Mouse (Mus musculus): Measurements from ENCODE around the gene Upk1a. TPM values are rescaled to one million over a fixed set of nuclear protein-coding genes. Genes with fewer than 3 reads are reported as not detected.

The Upk1a gene
- 0.21 and 0.71 TPM in 2 replicates for polyA plus RNA-seq (2012; rRNA removed)

GRCm38 (mm10) chr7:30612654-30613402 lies at the start of gene Upk1a:
Upk1a (minus strand) TSS chr7:30612847.

DNA sequence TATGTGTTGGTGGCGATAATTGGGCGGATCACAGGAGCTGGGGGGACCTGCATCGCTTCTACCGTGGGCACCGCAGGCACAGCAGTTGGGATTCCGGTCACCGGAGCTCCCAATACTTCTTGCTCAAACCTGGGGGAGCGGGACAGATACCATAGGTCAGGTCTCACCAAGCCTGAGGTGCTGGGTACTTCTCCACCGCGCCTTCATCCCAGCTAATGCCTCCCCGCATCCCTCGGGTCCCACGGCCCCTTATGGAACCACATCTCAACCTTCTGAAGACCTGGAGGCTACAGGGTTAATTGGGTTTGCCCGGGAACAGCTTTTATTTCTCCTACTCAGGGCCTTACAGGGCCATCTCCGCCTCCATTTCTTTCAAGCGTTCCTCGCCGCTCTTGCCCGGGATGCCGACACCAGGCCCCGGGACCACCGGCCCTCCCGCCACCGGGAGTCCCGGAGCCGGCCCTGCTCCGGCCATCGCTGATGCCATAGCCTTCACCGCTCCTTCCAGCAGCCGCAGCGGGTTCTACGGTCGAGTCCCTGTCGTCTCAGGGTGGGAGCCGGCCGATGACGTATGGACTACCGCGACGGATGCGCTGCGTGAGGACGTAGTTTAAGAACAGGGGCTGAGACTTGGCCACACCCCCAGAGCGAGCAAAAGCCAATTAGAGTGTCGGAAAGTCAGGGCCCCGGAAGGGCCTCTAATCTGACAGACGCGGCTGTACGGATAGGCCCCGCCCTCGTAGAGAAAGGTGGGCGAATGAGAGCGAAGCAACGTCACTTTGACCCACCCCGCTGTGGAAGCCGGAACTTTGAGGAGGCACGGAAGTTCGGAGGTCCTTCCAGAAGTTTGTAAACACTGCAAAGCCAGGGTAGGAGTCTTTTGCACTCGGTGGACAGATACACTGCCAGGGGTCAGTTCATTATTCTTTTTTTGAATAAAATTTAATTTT lies 37.2 kb upstream of the Upk1a start, which contains the start of gene Rbm42:
Gene Rbm42, minus strand, starts transcription at position 727 of the 950 bp plus-strand sequence.

DNA sequence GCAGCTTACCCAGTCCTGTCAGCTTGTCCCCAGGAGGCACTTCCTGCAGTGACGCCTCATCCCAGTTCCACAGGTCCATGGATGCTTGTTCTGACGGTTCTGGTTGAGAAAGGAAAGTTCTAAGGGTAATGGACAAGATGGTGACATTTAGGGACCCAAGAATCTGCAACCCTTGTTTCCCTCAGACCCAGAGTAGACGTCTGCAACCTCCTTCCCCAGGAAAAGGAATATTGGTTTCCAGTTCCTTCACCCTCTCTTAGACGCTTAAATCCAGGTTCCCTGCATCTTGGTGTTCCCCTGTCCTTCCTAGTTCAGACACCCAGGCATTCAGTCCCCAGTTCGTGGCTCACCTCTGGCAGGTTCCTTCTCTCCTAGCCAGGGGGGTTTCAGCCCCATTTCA lies 23.1 kb upstream of the Upk1a start, which contains the start of gene Etv2:
Gene Etv2, minus strand, starts transcription at position 101 of the 400 bp plus-strand sequence.

DNA sequence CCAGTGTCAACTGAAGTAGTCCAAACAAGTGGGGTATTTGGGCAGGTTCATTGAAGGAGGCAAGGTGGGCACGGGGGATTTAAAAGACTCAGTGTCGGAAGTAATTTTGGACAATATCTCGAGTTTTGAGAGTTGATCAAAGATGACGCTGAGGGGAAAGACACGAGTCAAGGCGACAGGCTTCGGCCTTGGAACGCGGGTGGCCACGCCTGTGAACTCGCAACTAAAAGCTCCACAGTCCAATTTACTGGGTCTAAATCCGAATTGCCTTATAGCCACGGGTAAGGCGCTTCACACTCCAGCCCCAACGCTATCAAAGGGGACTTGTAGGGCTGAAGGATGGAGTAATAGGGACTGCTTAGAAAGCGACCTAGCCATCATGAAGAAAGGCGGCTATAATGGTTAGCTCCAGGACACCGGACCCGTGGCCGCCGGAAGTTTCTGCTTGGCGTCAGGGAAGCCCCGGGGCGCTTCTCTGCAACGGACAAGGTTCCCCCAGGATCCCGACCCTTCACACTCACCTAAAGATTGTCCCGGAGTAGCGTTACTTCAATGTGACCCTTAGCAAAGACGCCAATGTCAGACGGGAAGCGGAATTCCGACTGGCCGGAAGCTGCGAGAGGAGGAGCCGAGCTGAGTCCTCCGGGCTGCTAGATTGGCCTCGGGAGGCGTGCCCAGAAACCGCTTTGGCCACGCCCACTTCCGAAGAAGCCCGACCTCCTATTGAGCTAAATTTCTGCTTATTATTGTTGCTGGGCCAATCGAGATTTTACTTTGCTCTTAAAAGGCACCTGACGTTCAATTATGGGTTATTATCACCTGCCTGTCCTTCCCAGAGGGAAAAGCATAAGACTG lies 13.1 kb upstream of the Upk1a start, which contains the start of gene Cox6b1:
Gene Cox6b1, minus strand, starts transcription at position 622 of the 855 bp plus-strand sequence.

DNA sequence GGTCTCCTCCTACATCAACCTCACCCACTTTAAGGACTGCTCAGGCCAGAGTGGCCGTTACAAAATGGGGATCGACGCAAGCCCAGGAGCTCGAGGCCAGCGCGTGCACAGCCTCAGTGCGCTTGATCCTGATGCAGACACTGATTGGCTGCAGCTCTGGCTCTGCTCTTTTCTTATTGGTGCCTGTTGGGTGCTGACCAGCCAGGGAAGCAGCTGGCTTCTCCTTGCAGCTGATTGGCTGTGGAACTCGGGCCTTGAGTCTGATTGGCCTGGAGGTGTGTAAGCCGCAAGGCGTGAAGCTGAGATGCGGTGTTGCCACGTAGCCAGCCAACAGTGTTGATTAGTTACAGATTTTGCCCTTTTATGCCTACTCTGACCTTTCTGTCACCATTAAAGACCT lies 13.9 kb downstream of the Upk1a start, which contains the start of gene Zbtb32:
Gene Zbtb32, minus strand, starts transcription at position 124 of the 400 bp plus-strand sequence.

DNA sequence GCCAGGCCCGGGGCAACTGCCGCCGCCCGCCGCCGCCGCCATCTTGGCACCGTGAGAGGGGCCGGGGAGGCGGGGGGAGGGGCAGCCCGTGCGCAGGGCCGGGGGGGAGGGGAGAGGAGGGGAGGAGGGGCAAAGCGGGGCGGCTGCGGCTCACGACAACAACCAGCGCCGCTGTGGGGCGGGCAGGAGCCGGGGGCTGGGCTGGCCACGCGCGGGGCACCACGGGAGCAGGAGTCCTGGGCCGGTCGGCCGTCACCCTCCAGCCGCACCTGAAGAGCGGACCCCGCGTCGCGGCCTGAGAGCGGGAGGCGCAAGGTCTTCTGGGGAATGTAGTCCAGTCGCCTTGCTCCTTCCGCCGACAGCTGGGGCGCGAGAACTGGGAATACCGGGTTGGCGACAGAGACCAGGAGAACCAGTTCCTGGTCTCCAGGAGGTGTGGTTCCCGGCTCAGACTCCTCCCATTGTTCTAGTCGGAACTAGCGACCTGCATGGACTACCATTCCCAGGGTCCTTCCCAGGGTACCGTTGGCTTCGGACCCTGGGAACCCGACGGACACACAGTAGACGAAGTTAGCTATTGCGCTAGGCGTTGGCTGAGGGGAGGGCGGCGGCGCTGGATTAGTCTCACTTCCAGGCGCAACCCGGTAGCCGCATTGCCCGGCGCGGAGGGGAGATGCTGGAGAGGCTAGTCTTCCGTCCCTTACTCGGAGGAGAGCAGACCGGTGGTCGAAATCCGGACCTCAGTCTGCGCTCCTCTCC lies 23.8 kb downstream of the Upk1a start, which contains the start of gene Kmt2b:
Gene Kmt2b, minus strand, starts transcription at position 51 of the 759 bp plus-strand sequence.

DNA sequence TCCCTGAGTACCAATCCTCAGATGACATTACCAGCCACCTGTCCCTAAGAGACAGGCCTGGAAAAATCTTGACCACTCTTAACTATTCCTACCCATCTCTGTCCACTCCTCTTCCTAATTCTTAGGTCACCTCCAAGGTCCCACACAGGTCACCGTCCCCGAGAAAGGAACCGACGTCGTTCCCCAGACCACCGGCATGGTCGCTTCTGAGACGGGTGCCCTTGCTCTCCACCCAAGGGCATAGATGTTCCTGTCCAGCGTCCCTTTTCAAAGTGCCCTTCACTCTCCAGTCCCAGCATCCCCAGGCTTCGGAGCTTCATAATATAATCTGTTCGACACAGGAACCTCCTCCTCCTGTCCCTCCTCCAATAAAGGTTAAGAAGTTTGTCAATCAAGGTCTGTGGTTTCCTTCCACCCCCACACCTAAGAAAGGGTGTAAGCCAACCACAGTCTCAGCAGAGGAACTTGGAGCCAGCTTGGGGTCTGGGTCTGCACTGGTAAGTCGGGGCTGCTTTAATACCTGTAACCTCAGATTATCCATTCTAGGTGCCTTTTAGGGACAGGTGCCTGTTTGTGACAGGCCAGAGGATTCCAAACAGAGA lies 47.6 kb downstream of the Upk1a start, which contains the start of gene Igflr1:
Gene Igflr1, plus strand, starts transcription at position 458 of the 602 bp plus-strand sequence.

DNA sequence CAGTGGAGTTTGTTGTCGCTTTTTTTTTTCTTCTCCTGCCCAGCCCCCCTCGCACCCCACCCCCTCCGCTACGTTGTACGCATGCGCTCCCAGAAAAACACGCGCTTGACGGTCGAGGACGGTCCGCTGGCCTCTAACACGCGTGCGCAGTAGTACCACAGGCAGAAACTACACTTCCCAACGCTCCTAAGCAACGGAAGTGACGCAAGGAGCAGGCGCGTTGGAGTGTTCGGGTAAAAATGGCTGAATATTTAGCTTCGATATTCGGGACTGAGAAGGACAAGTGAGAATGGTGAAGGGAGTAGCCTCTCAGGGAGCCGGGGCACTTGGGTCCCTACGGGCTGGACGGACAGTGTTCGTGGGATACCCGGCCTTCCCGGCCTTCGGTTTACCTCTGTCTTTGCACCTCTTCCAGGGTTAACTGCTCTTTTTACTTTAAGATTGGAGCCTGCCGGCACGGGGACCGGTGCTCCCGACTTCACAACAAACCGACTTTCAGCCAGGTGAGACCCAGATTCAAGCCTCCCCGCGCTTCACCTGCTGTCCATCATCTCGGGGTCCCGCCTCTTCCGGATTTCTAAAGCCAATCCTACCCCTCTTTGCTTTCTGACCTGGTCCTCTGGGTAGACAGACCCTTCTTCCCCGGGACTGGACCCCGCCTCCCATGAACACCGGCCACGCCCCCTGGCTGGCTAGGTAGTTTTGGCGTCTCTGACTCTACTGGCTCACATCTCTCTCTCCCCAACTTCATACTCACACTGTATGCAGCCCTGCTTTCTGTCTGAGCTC lies 49.3 kb downstream of the Upk1a start, which contains the start of the genes U2af1l4, Gm49396 and Psenen:
Gene U2af1l4, plus strand, starts transcription at position 185 of the 789 bp plus-strand sequence.
Gene Gm49396, plus strand, starts transcription at position 228 of the 789 bp plus-strand sequence.
Gene Psenen, minus strand, starts transcription at position 511 of the 789 bp plus-strand sequence.

GRCm38 (mm10) chr7:30559443-30559954 lies 53.1 kb downstream of the Upk1a start, which contains the start of gene Lin37:
Lin37 (minus strand) TSS chr7:30559838.

Other genes starting within 250 kb of the Upk1a start
- 65.2 and 83.0 TPM in 2 replicates for gene Tyrobp, start 199.1 kb downstream of the Upk1a start, polyA plus RNA-seq (2012; rRNA removed)
- 2.0 and 2.7 TPM in 2 replicates for gene Hcst, start 193.0 kb downstream of the Upk1a start, polyA plus RNA-seq (2012; rRNA removed)
- gene Nfkbid, start 191.1 kb downstream of the Upk1a start, polyA plus RNA-seq (2012; rRNA removed), result 0.76 and 1.2 TPM in 2 replicates
- gene Aplp1, start 167.3 kb downstream of the Upk1a start, polyA plus RNA-seq (2012; rRNA removed), result 2.6 and 3.0 TPM in 2 replicates
- 0.06 and 0.09 TPM in 2 replicates for gene Kirrel2, start 155.2 kb downstream of the Upk1a start, polyA plus RNA-seq (2012; rRNA removed)
- 0.06 and 0.07 TPM in 2 replicates for gene Nphs1, start 154.5 kb downstream of the Upk1a start, polyA plus RNA-seq (2012; rRNA removed)
- 40.2 and 47.9 TPM in 2 replicates for gene Prodh2, start 119.2 kb downstream of the Upk1a start, polyA plus RNA-seq (2012; rRNA removed)
- gene Arhgap33, start 77.8 kb downstream of the Upk1a start, polyA plus RNA-seq (2012; rRNA removed), result 5.9 and 7.3 TPM in 2 replicates
- gene Hspb6, start 60.7 kb downstream of the Upk1a start, polyA plus RNA-seq (2012; rRNA removed), result 3.4 and 3.7 TPM in 2 replicates
- 5.0 and 6.7 TPM in 2 replicates for gene Proser3, start 60.5 kb downstream of the Upk1a start, polyA plus RNA-seq (2012; rRNA removed)
- 14.5 and 16.8 TPM in 2 replicates for gene Lin37, start 53.0 kb downstream of the Upk1a start, polyA plus RNA-seq (2012; rRNA removed)
- gene U2af1l4, start 49.5 kb downstream of the Upk1a start, polyA plus RNA-seq (2012; rRNA removed), result 30.3 and 31.5 TPM in 2 replicates
- gene Gm49396, start 49.5 kb downstream of the Upk1a start, polyA plus RNA-seq (2012; rRNA removed), result 1.0 and 1.8 TPM in 2 replicates
- gene Psenen, start 49.2 kb downstream of the Upk1a start, polyA plus RNA-seq (2012; rRNA removed), result 52.6 and 62.2 TPM in 2 replicates
- 1.6 and 1.8 TPM in 2 replicates for gene Igflr1, start 47.4 kb downstream of the Upk1a start, polyA plus RNA-seq (2012; rRNA removed)
- gene Kmt2b, start 24.1 kb downstream of the Upk1a start, polyA plus RNA-seq (2012; rRNA removed), result 9.7 and 11.2 TPM in 2 replicates
- gene Zbtb32, start 13.9 kb downstream of the Upk1a start, polyA plus RNA-seq (2012; rRNA removed), result 0.03 and 0.09 TPM in 2 replicates
- 430 and 478 TPM in 2 replicates for gene Cox6b1, start 13.3 kb upstream of the Upk1a start, polyA plus RNA-seq (2012; rRNA removed)
- gene Etv2, start 23.0 kb upstream of the Upk1a start, polyA plus RNA-seq (2012; rRNA removed), result 0.03 TPM in 1 of 2 replicates, not detected in the other
- gene Rbm42, start 37.5 kb upstream of the Upk1a start, polyA plus RNA-seq (2012; rRNA removed), result 21.9 and 25.1 TPM in 2 replicates
- gene Haus5, start 52.1 kb upstream of the Upk1a start, polyA plus RNA-seq (2012; rRNA removed), result 24.1 and 28.2 TPM in 2 replicates
- gene Pmis2, start 58.8 kb upstream of the Upk1a start, polyA plus RNA-seq (2012; rRNA removed), result not detected in 2 replicates
- 0.09 and 0.21 TPM in 2 replicates for gene 2200002J24Rik, start 86.1 kb upstream of the Upk1a start, polyA plus RNA-seq (2012; rRNA removed)
- 0.74 and 0.90 TPM in 2 replicates for gene Atp4a, start 99.4 kb upstream of the Upk1a start, polyA plus RNA-seq (2012; rRNA removed)
- 56.5 and 63.8 TPM in 2 replicates for gene Tmem147, start 116.7 kb upstream of the Upk1a start, polyA plus RNA-seq (2012; rRNA removed)
- not detected in 2 replicates for gene Gapdhs, start 130.8 kb upstream of the Upk1a start, polyA plus RNA-seq (2012; rRNA removed)
- 0.61 and 0.74 TPM in 2 replicates for gene Sbsn, start 138.6 kb upstream of the Upk1a start, polyA plus RNA-seq (2012; rRNA removed)
- gene Dmkn, start 150.9 kb upstream of the Upk1a start, polyA plus RNA-seq (2012; rRNA removed), result 0.16 and 0.25 TPM in 2 replicates
- gene Krtdap, start 175.0 kb upstream of the Upk1a start, polyA plus RNA-seq (2012; rRNA removed), result 0.20 TPM in 1 of 2 replicates, not detected in the other
- 0.31 and 0.33 TPM in 2 replicates for gene Ffar2, start 210.9 kb upstream of the Upk1a start, polyA plus RNA-seq (2012; rRNA removed)
- gene Ffar3, start 243.3 kb upstream of the Upk1a start, polyA plus RNA-seq (2012; rRNA removed), result not detected in 2 replicates
- not detected in 2 replicates for gene Ffar1, start 248.7 kb upstream of the Upk1a start, polyA plus RNA-seq (2012; rRNA removed)

Measured in liver, embryonic 14 days (tissue).